Mouse (Mus musculus) bone marrow, adult 2 months (tissue): ENCODE measurements at regions not wholly inside any gene's neighbourhood (a gene's known extent, or its start where the extent isn't known, plus 50 kb on each side); places are given as distances from the start of the nearest gene placed in this dataset.

ENCODE experiments used
- CTCF ChIP-seq: fragments of 200-500 bp; IDR thresholded peaks from 2 replicates; pipeline ENCODE4 v1.5.1; 2011; ENCODE audit warnings: low read length, control low read depth; ENCODE audit not compliant: control insufficient read depth, insufficient read depth
- POLR2A ChIP-seq: fragments of 200-500 bp; IDR thresholded peaks from 2 replicates; pipeline ENCODE4 v1.6.1; 2011; ENCODE audit warnings: low read depth, mild to moderate bottlenecking, control low read depth, low read length, borderline replicate concordance; ENCODE audit not compliant: control insufficient read depth

DNA sequence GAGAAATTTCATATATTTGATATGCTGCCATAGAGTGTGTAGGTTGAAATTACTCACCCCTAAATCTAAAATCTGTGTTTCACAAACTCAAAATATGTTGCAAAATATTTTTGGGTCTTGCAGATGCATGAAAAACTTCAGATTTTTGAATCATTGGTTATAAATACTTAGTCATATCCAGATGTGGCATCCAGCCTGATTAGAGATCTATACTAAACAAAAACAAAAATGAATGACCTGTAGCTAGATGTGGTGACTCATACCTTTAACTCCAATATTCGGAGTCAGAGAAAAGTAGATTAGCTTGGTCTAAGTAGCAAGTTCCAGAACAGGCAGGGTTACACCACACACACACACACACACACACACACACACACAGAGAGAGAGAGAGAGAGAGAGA is 475.1 kb upstream of the Zfp960 start:
- no peak for TF ChIP-seq POLR2A
- TF ChIP-seq CTCF, result no peak
